Mouse (Mus musculus) frontal cortex, adult (tissue): ENCODE data around the gene Olfr1442.
"Not testable (repeated sequence)": the region's sequence is repeated elsewhere in the genome, so short reads cannot be mapped to it uniquely, and the experiment has no call there.

ENCODE experiments used
- ATAC-seq: cut with Nextera tagmentation; 2 replicates; pipeline ENCODE4 v1.9.2; 2017; ENCODE audit warnings: mild to moderate bottlenecking, moderate library complexity, mixed read lengths; ENCODE audit not compliant: low TSS enrichment

Olfr1442 gene

GRCm38 (mm10) chr19:12670139-12670538, at the start of gene Olfr1442:
Gene Olfr1442 (plus strand): TSS chr19:12670439.
- ATAC-seq = no peak

DNA sequence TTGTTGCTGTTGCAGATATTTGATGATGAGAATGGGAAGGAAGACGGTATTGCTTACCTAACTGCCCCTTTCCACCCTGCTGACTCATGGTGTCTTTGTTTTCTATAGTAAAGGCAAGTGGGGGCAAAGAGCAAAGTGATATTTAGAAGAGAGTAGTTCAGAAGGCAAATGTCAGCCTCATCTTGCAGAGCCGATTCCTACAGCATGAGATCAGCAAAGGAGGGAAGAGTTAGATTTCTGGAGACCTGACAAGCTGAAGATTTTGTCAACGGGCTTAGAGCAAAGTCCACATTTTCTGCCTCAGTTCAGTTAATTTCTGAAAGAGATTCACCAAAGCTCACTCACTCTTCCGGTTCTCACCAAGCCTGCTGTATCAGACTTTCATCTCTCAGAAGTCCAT, 37.1 kb upstream of the Olfr1442 start, which contains the start of gene Glyat:
Gene Glyat (plus strand): TSS at position 133 of the 400 bp plus-strand sequence.
- ATAC-seq = no peak

DNA sequence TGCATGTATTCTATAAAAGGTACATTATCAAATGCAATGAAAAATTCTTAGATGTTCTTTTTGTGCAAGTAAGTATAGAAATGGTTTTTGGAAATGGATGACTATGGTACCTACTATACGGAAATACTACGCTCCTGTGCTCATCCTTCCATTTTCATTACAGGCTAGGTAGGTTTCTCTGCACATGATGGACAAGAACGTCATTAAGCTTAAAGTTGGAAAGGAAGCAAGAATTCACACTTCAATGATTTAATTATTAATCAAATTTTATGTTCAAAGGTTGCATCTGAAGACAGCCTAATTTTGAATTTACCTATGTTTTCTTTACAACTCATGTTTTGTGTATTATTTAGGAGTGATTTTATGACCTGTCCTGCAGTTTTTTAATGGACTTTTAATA, 36.0 kb upstream of the Olfr1442 start:
- no peak for ATAC-seq

- no peak for ATAC-seq
These were observed 35.3 kb upstream of the Olfr1442 start for GRCm38 (mm10) chr19:12634963-12635362.

DNA sequence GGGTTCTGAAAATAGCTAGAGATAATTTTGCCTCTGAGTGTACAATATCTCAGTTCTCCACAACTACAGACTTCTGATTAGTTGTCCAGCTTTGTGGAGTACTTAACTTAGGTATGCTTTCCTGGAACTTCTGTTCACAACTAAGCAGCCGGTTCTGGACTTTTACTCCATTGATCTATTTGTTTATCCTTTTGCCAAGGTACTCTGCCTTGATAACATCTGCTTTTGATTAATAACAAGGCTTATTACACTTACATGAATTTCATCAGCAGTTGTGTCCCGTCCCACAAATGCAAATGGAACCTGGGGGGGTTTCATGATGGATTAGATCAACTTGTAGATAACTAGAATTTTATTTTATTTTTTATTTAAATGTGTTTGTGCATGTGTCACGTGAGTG, 33.4 kb upstream of the Olfr1442 start:
- no peak for ATAC-seq

- ATAC-seq = no peak
These were observed 32.2 kb upstream of the Olfr1442 start for GRCm38 (mm10) chr19:12638049-12638448.

DNA sequence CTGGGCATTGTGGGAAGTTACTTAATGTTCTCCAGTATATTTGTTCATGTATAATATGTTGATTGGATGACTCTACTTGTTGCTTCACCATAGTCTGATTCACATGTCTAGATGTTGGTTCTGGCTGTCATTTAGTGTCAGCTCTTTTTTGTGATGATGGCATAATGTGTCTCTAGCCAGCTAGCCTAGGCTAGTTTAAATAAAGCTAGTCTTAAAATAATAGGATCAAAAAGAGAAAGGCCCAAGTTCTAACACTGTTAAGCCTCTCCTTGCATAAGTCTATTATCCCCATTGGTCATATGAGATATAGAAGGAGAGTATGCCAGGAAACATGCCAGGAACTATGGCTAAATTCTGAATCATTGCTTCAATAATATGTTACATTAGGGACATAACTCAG, 20.7 kb upstream of the Olfr1442 start:
- no peak for ATAC-seq

DNA sequence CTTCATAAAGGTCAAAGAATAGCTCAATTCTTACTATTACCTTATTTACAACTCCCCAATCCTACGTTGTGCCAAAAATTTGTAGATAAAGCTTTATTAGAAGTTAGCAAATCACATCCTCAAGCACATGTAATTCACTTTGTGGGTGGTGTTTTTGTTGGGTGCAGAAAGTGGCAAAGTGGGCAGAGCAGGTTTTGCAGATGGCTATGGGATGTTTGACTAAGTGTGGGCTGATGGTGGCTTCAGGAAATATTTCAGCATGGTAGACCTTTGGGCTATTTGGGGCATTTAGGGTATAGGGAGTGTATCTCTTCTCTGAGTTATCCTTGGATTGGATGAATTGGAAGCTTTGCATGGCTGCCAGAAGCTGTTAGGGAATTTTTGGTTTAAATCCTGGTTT, 4.1 kb upstream of the Olfr1442 start:
- ATAC-seq = no peak

DNA sequence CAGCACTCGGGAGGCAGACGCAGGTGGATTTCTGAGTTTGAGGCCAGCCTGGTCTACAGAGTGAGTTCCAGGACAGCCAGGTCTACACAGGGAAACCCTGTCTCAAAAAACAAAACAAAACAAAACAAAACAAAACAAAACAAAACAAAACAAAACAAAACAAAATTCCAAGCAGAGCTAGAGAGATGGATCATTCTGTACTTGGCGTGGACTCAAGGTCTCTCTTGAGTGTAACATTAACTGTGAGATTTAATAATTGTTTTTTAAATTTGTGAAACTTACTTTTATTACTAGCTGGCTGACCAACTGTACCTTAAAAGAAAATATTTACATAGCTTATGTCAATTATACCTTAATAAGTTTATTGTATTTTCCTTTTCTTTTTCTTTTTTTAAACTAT, 1.6 kb upstream of the Olfr1442 start:
- not testable (repeated sequence) for ATAC-seq

GRCm38 (mm10) chr19:12671051-12671450, 812 bp downstream of the Olfr1442 start:
- no peak for ATAC-seq

- ATAC-seq = no peak
These were observed 7.6 kb downstream of the Olfr1442 start, which contains the start of gene Olfr1443 for GRCm38 (mm10) chr19:12677812-12678211. Gene Olfr1443 (plus strand): TSS chr19:12678112.

DNA sequence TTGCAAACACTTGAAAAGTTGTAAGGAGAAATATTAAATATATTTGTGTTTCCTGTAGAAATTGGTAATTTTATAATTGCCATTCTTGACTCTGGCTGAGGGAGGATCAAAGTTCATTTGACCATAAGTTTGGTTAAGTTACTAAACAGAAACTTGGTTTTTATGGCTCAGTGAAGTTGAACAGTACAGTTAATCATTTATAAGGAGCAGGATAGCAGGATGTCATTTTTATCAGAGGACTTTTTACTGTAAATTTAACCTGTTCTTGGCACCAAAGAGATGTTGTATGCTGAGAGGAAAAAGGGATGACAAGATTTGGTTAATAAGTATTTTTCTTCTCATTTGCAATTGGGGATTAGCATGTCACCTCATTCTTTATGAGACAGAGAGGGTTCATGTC, 14.4 kb downstream of the Olfr1442 start:
- no peak for ATAC-seq

DNA sequence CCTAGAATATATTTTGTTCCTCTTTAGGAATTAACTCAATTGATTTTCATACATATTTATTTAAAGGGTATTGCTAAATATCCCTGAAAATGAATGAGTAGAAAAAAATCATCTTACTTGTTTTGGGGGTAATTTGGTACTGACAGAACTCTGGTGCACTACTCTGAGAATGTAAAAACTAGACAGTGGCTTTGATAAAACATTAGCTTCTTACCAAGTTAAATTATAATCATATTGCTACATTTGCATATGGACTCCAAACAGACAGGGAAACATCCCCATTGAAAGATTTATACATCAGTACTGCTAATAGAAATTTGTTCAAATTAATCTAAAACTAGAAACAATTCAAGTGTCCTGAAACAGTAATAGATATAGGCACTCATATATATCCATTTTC, 15.0 kb downstream of the Olfr1442 start:
- ATAC-seq = no peak

- no peak for ATAC-seq
These were observed 25.4 kb downstream of the Olfr1442 start, which contains the start of gene Keg1 for GRCm38 (mm10) chr19:12695590-12695989. Gene Keg1 (plus strand): TSS chr19:12695786.

GRCm38 (mm10) chr19:12696221-12696620, 26.0 kb downstream of the Olfr1442 start:
- ATAC-seq = no peak

GRCm38 (mm10) chr19:12708458-12708857, 38.2 kb downstream of the Olfr1442 start:
- ATAC-seq = no peak

DNA sequence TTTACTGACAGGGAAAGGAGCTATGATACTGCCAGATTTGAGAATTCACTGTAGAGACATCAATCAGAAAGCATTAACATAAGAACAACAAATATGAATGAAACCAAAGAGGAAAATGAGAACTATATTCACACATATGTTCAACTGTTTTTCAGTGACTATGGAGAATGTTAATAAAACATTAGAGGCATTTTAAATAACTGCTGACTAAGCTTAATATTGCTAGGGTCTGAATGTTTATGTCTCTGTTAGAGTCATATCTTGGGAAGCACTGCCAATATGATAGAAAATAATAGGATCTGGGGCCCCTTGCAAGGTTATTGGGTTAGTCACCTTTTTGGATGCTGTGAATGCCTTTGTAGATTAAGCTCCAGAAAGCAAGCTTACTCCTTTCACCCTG, 38.7 kb downstream of the Olfr1442 start:
- ATAC-seq = no peak

- no peak for ATAC-seq
These were observed 49.0 kb downstream of the Olfr1442 start for GRCm38 (mm10) chr19:12719189-12719588.

DNA sequence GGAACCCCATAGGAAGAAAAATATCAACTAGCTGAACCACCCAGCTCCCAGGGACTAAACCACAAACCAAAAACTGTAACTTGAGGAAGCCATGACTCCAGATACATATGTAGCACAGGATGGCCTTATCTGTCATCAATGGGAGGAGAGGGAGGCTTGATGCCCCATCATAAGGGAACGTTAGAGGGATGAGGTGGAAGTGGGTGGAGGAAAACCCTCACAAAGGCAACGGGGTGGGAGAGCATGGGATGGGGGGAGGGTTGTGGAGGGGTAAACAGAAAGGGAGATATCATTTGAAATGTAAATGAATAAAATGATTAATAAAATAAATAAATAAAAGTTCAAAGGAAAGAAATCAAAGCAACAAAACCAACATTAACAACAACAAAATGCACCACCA, 50.2 kb downstream of the Olfr1442 start:
- ATAC-seq = no peak

DNA sequence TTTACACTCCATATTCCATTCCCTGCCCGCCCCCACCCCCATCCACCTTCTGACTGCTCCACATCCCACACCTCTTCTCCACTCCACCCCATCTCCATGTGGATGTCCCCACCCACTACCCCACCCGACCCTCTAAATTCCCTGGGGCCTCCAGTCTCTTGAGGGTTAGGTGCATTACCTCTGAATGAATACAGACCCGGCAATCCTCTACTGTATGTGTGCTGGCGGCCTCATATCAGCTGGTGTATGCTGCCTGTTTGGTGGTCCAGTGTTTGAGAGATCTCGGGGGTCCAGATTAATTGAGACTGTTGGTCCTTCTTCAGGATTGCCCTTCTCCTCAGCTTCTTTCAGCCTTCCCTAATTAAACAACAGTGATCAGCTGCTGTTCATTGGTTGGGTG, 50.7 kb downstream of the Olfr1442 start:
- not testable (repeated sequence) for ATAC-seq

DNA sequence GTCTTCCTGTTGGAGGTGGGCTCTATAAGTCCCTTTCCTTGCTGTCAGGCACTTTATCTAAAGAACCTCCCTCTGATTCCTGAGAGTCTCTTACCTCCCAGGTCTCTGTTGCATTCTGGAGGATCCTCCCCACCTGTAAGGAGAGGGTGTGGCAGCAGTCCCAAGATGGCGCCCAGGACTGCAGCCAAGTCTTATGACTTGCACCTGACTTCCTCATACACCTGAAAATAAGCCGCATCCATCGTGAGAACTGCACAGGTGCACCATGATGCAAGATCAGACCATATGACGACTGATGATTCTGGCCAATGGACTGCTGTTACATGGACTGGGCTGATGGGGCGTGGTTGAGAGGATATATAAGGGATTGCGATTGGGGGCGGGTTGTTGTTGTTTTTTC, 51.4 kb downstream of the Olfr1442 start:
- ATAC-seq = not testable (repeated sequence)

GRCm38 (mm10) chr19:12722308-12722707, 52.1 kb downstream of the Olfr1442 start:
- no peak for ATAC-seq

- no peak for ATAC-seq
These were observed 55.6 kb downstream of the Olfr1442 start for GRCm38 (mm10) chr19:12725851-12726250.
